Mouse (Mus musculus) lung, postnatal 0 days (tissue): ENCODE measurements around the gene Tpp2. TPM values are rescaled to one million over a fixed set of nuclear protein-coding genes. Genes with fewer than 3 reads are reported as not detected.

Experiments used
- ATAC-seq: fragments of 200-750 bp; cut with Nextera tagmentation; 2 replicates; pipeline ENCODE4 v1.8.0; 2017; ENCODE audit warnings: moderate library complexity
- DNase-seq: peaks from one replicate; pipeline ENCODE4 v3.0.0-alpha.2; 2016; ENCODE audit warnings: low spot score
- H3K27ac ChIP-seq: fragments of 300-500 bp; sonication (generic); 2 replicates; pipeline ENCODE4 v1.5.1; 2014; ENCODE audit warnings: antibody characterized with exemption, mild to moderate bottlenecking, low read length, mixed read lengths
- H3K27me3 ChIP-seq: fragments of 300-500 bp; sonication (generic); replicated peaks from 2 replicates; pipeline ENCODE4 v1.6.1; 2014; ENCODE audit warnings: low read length, mixed read lengths; ENCODE audit not compliant: insufficient read depth
- H3K36me3 ChIP-seq: fragments of 300-500 bp; sonication (generic); 2 replicates; pipeline ENCODE4 v1.6.1; 2014; ENCODE audit warnings: low read length, mixed read lengths; ENCODE audit not compliant: insufficient read depth
- H3K4me1 ChIP-seq: fragments of 300-500 bp; sonication (generic); 2 replicates; pipeline ENCODE4 v1.6.1; 2014; ENCODE audit warnings: antibody characterized with exemption, low read depth, low read length, mixed read lengths; ENCODE audit not compliant: insufficient read depth
- H3K4me2 ChIP-seq: fragments of 300-500 bp; sonication (generic); replicated peaks from 2 replicates; pipeline ENCODE4 v1.6.1; 2014; ENCODE audit warnings: low read depth, mild to moderate bottlenecking, low read length, moderate library complexity, mixed read lengths
- H3K4me3 ChIP-seq: fragments of 300-500 bp; sonication (generic); 2 replicates; pipeline ENCODE4 v1.5.1; 2014; ENCODE audit warnings: low read depth, low read length
- H3K9ac ChIP-seq: fragments of 300-500 bp; sonication (generic); replicated peaks from 2 replicates; pipeline ENCODE4 v1.6.1; 2014; ENCODE audit warnings: low read depth, mild to moderate bottlenecking
- H3K9me3 ChIP-seq: fragments of 300-500 bp; sonication (generic); 2 replicates; pipeline ENCODE4 v1.6.1; 2016; ENCODE audit warnings: low read length, mixed read lengths
- CTCF ChIP-seq: IDR thresholded peaks from 2 replicates; pipeline ENCODE4 v1.5.1; 2016; ENCODE audit warnings: antibody characterized with exemption, mild to moderate bottlenecking
- EP300 ChIP-seq: IDR thresholded peaks from 2 replicates; pipeline ENCODE4 v1.6.1; 2016; ENCODE audit warnings: antibody characterized with exemption, mild to moderate bottlenecking, control low read depth
- WGBS: fragments of 180-500 bp; shearing (Covaris S2); extraction: QIAGEN DNeasy Blood & Tissue Kit; methylation state at CpG from one replicate; pipeline ENCODE4 v1.1.7; 2014; 5-methylcytosine and 5-hydroxymethylcytosine counted together
- polyA plus RNA-seq: library from polyadenylated mRNA; unstranded; fragments of >200 nt; fragmentation: Nextera tagmentation; extraction: Ambion mirVana; gene quantifications from 2 replicates; pipeline ENCODE4 v1.2.1, GENCODE M21; 2015

Tpp2 gene
- polyA plus RNA-seq, 1 experiment from 2014 or later, result 28.0 TPM

DNA sequence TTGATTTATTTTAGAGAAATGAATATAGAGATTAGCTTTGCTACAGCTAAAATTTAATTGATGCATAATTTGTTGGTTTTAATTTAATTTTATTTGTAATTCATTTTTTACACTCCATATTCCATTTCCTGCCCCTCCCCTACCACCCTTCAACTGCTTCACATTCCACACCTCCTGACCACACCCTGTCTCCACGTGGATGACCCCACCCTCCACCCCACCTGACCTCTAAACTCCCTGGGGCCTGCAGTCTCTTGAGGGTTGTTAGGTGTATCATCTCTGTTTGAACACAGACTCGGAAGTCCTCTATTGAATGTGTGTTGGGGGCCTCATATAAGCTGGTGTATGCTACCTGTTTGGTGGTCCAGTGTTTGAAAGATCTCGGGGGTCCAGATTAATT lies 37.6 kb downstream of the Tpp2 start:
- Histone ChIP-seq H3K9me3 (no peaks in the 10 kb centered on the region), H3K9ac (no peak overlapping the region), H3K4me2 (no peak overlapping the region), H3K27me3 (no peaks in the 10 kb centered on the region), H3K4me3 (no peak overlapping the region), H3K36me3 (0 out of 2 replicates have a peak, but pooled peaks cover 15% of the 10 kb centered on the region), H3K4me1 (no peaks in the 10 kb centered on the region), H3K27ac (no peak overlapping the region)
- 63% methylated on average over 3 of the region's 3 CpGs for WGBS
- TF ChIP-seq EP300 (no peak), CTCF (no peak)
- DNase-seq, result peak; percentile 8
- ATAC-seq, result no peak

DNA sequence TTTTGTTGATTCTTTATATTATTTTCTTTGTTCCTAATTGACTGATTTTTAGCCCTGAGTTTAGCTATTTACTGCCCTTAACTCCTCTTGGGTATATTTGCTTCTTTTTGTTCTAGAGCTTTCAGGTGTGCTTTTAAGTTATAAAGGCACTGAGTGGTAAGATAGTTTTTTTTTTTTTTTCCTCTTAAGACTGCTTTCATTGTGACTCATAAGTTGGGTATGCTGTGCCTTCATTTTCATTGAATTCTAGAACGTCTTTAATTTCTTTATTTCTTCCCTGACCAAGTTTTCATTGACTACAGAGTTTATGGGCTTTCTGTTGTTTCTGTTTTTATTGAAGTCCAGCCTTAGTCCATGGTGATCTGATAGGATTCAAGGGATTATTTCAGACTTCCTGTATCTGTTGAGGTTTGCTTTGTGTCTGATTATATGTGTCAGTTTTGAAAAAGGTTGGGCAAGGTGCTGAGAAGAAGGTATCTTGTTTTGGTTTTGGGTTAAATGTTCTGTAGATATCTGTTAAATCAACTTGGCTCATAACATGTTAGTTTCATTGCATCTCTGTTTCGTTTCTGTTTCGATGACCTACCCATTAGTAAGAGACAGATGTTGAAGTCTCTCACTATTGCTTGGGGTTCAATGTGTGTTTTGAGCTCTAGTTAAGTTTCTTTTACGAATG lies 63.6 kb downstream of the Tpp2 start:
- TF ChIP-seq EP300 (no peak), CTCF (no peak)
- 92% methylated on average over 4 of the region's 4 CpGs for WGBS
- Histone ChIP-seq H3K4me2 (no peak overlapping the region), H3K4me3 (no peak overlapping the region), H3K4me1 (no peaks in the 10 kb centered on the region), H3K9me3 (no peaks in the 10 kb centered on the region), H3K9ac (no peak overlapping the region), H3K27me3 (no peaks in the 10 kb centered on the region), H3K36me3 (peaks cover 26% of the 10 kb centered on the region), H3K27ac (no peak overlapping the region)
- ATAC-seq (no peak), DNase-seq (no peak)

DNA sequence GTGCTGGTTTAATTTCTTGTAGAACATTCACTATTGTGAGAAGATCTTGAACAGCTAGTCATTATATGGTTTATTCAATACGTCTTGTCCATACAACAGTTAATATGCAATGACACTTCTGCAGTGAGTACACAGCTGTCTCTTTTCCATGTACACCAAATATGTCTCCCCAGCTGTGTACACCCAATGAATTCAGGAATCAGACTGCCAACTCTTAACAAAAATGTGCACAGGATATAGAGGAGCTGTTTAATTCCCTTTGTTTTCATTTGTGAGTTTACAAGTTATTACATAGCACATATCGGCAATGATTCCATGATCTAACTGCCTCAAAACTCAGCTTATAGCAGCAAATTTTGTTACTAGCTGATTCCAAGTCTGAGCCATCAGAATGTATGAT lies 71.1 kb downstream of the Tpp2 start:
- Histone ChIP-seq H3K9ac (no peak overlapping the region), H3K27me3 (no peaks in the 10 kb centered on the region), H3K4me3 (no peak overlapping the region), H3K36me3 (peaks cover 12% of the 10 kb centered on the region), H3K4me1 (no peaks in the 10 kb centered on the region), H3K9me3 (no peaks in the 10 kb centered on the region), H3K27ac (no peak overlapping the region), H3K4me2 (no peak overlapping the region)
- 73% methylated on average over 2 of the region's 2 CpGs for WGBS
- no peak for TF ChIP-seq EP300
- TF ChIP-seq CTCF, result no peak
- ATAC-seq, result no peak
- peak; percentile 17 for DNase-seq

DNA sequence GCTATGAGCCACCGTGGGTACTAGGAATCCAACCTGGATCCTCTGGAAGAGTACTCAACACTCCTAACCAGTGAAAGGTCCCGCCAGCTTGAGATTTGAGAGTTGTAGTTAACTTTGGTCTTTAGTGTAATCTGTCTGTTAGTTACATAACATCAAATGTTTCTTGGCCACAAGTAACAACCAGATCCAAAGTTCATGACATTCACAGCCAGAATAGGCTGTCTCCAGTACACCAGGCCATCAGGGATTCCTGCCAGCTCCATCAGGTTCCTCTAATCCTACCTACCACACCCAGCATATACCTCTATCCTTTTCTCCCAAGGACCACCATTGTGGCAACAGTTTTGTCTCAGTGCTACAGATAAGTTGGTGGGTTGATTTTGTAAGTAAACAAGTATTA lies 82.1 kb downstream of the Tpp2 start:
- Histone ChIP-seq H3K4me1 (no peaks in the 10 kb centered on the region), H3K27me3 (no peaks in the 10 kb centered on the region), H3K9ac (no peak overlapping the region), H3K9me3 (no peaks in the 10 kb centered on the region), H3K4me2 (no peak overlapping the region), H3K36me3 (no peaks in the 10 kb centered on the region), H3K4me3 (no peak overlapping the region), H3K27ac (no peak overlapping the region)
- WGBS, result 91% methylated on average over 2 of the region's 2 CpGs
- no peak for DNase-seq
- no peak for ATAC-seq
- TF ChIP-seq CTCF (no peak), EP300 (no peak)

DNA sequence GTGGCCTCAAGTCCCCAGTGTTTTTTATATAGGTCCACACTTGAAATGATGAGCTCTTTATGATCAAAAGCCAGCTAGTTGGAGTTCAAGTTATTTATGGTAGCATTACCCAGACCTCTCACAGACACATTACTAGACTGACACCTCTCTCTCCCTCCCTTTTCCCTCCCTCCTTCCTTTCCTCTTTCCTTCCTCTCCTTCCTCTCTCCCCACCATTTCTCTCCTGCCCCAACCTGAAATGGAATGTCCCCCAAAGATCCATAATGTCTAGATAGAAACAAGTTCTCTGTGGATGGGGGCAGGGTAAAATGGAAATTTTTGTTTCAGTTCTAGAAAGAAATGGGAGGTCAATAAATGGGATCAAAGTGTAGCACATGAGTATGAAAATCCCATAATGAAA lies 86.5 kb downstream of the Tpp2 start, which contains the start of gene Mettl21c:
TSS of gene Mettl21c (minus strand) at position 101 of the 400 bp plus-strand sequence.
- no peaks in the 10 kb centered on the region for H3K4me1 ChIP-seq
- no peak for ATAC-seq
- TF ChIP-seq EP300 (no peak), CTCF (no peak)
- no peak within 1 kb of the TSS for H3K9ac ChIP-seq
- H3K4me3 ChIP-seq, result no peak within 1 kb of the TSS
- no peaks in the 10 kb centered on the region for H3K9me3 ChIP-seq
- DNase-seq, result no peak
- H3K27me3 ChIP-seq, result no peaks in the 10 kb centered on the region
- no peak within 1 kb of the TSS for H3K4me2 ChIP-seq
- no peak within 1 kb of the TSS for H3K27ac ChIP-seq
- H3K36me3 ChIP-seq, result no peaks in the 10 kb centered on the region

DNA sequence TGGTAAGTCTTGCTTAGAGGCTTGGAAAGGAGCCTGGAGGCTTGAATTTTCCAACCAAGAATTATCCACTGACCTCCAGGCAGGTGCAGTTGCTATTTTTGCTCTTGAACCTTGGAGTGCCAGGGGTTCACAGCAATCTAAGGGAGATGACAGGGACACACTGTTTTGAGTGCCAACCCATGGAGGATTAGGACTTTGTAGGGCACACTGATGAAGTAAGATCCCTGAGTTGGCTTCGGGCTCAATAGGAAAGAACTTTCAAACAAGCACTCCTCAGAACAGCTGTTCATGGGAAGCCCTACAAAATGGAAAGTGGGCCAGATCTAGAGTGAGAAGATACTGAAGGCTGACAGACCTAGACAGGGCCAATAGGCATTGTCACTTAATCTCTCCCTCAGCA lies 89.2 kb downstream of the Tpp2 start:
- no peaks in the 10 kb centered on the region for H3K36me3 ChIP-seq
- no peaks in the 10 kb centered on the region for H3K4me1 ChIP-seq
- TF ChIP-seq EP300 (no peak), CTCF (no peak)
- H3K9ac ChIP-seq, result no peak overlapping the region
- ATAC-seq (no peak), DNase-seq (no peak)
- no peak overlapping the region for H3K4me3 ChIP-seq
- 75% methylated on average over 1 of the region's 1 CpGs for WGBS
- no peak overlapping the region for H3K27ac ChIP-seq
- H3K9me3 ChIP-seq, result no peaks in the 10 kb centered on the region
- no peaks in the 10 kb centered on the region for H3K27me3 ChIP-seq
- no peak overlapping the region for H3K4me2 ChIP-seq
